Mouse (Mus musculus) ES-Bruce4 (cell line): ENCODE results near the gene Mrpl40. TPM values are rescaled to one million over a fixed set of nuclear protein-coding genes. Genes with fewer than 3 reads are reported as not detected.

Source experiments
- H3K27ac ChIP-seq: 2 replicates; pipeline ENCODE4 v1.5.1; 2012; ENCODE audit warnings: low read length, inconsistent platforms; ENCODE audit not compliant: insufficient read depth
- H3K27me3 ChIP-seq: 2 replicates; pipeline ENCODE4 v1.6.1; 2012; ENCODE audit warnings: mild to moderate bottlenecking, low read length, inconsistent platforms; ENCODE audit not compliant: control insufficient read depth, poor library complexity, insufficient read depth, severe bottlenecking
- H3K36me3 ChIP-seq: 2 replicates; pipeline ENCODE4 v1.6.1; 2012; ENCODE audit warnings: inconsistent platforms, mild to moderate bottlenecking, low read length, moderate library complexity; ENCODE audit not compliant: control insufficient read depth, poor library complexity, insufficient read depth, severe bottlenecking
- H3K4me1 ChIP-seq: one replicate; pipeline ENCODE4 v1.8.1; 2011; ENCODE audit warnings: low read length; ENCODE audit not compliant: control insufficient read depth, insufficient read depth
- H3K4me3 ChIP-seq: 2 replicates; pipeline ENCODE4 v1.5.1; 2011; ENCODE audit warnings: low read depth, mild to moderate bottlenecking, low read length
- H3K9ac ChIP-seq: 2 replicates; pipeline ENCODE4 v1.6.1; 2012; ENCODE audit warnings: low read depth, mild to moderate bottlenecking, inconsistent platforms; ENCODE audit not compliant: poor library complexity, severe bottlenecking
- H3K9me3 ChIP-seq: replicated peaks from 2 replicates; pipeline ENCODE4 v1.6.1; 2012; ENCODE audit warnings: mild to moderate bottlenecking, low read length, inconsistent platforms; ENCODE audit not compliant: control insufficient read depth, poor library complexity, insufficient read depth, severe bottlenecking
- CTCF ChIP-seq: IDR thresholded peaks from one replicate; pipeline ENCODE4 v1.8.1; 2011; ENCODE audit warnings: low read depth, low read length
- EP300 ChIP-seq: IDR thresholded peaks from 2 replicates; pipeline ENCODE4 v1.6.1; 2011; ENCODE audit warnings: low read depth, low read length; ENCODE audit not compliant: insufficient read depth
- POLR2A ChIP-seq: IDR thresholded peaks from one replicate; pipeline ENCODE4 v1.8.1; 2011; ENCODE audit warnings: low read length; ENCODE audit not compliant: insufficient read depth
- polyA plus RNA-seq: library from polyadenylated mRNA; stranded (reverse); fragments of >200 nt; gene quantifications from 2 replicates; pipeline ENCODE4 v1.2.4, GENCODE M21; 2011; ENCODE audit warnings: low read depth; ENCODE audit not compliant: missing spikeins, insufficient read depth, insufficient read length

Gene Mrpl40
- polyA plus RNA-seq, result 84.8 and 92.3 TPM in 2 replicates

DNA sequence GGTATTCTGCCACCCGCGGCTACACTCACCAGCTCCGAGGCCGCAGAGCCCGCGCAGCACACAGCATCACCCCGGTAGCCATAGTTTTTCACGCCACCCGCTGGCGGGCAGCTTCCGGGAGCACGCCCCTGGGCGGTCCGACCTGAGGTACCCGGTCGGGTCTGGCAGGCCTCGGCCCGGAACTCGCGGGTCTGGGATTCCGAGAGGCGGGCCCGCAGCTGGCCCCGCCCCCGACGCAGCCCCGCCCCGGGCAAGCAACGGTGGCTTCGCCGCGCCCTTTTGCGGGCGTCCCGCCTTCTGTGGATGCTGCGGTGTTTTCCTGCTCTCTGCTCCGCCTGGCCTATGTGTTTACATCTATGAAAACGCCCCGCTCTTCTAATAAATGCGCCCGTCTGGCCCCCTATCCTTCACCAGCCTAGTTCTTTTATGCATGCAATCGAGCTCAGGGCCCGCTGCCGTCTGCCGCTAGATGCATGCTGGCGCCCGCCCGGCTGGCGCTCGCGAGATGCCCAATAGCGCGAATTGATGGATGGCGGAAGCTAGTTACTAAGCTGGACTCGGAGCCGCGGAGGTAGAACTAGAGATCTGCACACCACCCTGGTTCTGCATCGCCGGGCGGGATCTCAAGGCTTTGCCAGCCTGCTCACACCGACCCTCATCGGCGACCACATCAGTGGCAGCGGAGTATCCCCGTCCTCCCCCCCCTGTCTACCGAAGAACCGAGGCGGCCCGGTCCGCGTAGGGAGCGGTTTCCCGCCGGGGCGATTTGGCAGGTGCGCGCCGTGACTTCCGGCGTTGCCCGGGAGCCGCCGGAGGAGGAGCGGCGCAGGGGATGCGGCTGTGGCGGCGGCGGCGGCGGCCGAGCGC, at the start of gene Mrpl40, which contains the start of gene Hira:
Mrpl40 (minus strand) TSS at position 421 of the 867 bp plus-strand sequence.
Hira (plus strand) TSS at position 596 of the 867 bp plus-strand sequence.
- TF ChIP-seq CTCF (no peak), POLR2A (peak; percentile 62), EP300 (0 out of 2 replicates have a peak, but pooled peaks have one; percentile 46)
- Histone ChIP-seq H3K36me3 (peaks cover 40% of the 10 kb centered on the region), H3K4me3 (peak within 1 kb of the TSS; percentile 99), H3K27me3 (no peaks in the 10 kb centered on the region), H3K9me3 (no peaks in the 10 kb centered on the region), H3K27ac (peak within 1 kb of the TSS; percentile 57), H3K4me1 (no peaks in the 10 kb centered on the region), H3K9ac (peak within 1 kb of the TSS; percentile 83)

DNA sequence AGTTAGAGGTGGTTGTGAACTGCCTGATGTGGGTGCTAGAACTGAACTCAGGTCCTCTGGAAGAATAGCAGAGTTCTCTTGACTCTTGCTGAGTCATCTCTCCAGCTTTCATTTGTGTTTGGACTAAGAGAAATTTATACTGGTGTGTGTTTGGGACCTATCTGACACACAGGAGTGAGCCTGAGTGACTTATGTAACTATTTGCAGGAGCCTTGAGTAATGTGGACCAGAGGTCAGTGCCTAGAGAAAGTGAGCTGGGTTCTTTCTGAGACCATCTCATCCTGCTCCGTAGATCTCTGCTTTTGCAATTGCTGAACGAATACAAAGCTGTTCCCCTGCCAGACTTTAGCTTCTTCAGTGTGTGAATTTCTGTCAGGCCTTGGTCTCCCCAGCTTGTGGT, 45.1 kb upstream of the Mrpl40 start:
- H3K9ac ChIP-seq, result no peak overlapping the region
- TF ChIP-seq POLR2A, result no peak
- no peak for TF ChIP-seq EP300
- TF ChIP-seq CTCF, result no peak
- H3K4me1 ChIP-seq, result no peaks in the 10 kb centered on the region
- H3K4me3 ChIP-seq, result no peak overlapping the region
- H3K27me3 ChIP-seq, result no peaks in the 10 kb centered on the region
- no peaks in the 10 kb centered on the region for H3K9me3 ChIP-seq
- H3K27ac ChIP-seq, result no peak overlapping the region
- peaks cover 83% of the 10 kb centered on the region for H3K36me3 ChIP-seq

DNA sequence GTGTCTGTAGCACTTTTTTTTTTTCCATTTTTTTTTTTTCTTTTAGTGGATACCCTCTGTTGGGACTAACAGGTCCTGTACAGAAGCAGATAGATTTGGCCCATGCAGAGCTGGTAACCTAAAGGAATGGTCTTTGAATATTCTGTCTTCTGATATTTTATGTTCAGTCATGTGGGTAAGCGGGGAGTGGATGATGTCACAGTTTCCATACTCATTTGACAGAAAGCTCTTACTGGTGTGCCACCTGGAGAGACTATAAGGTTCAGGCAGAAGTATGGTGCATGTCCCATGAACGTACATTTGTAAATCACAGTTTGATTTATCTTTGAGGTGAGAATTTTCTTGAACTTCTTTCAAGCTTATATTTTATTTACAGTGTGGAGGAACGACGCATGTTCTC, 39.4 kb upstream of the Mrpl40 start:
- Histone ChIP-seq H3K9me3 (no peaks in the 10 kb centered on the region), H3K27ac (no peak overlapping the region), H3K36me3 (peaks cover 59% of the 10 kb centered on the region), H3K4me1 (no peaks in the 10 kb centered on the region), H3K4me3 (no peak overlapping the region), H3K27me3 (no peaks in the 10 kb centered on the region), H3K9ac (no peak overlapping the region)
- no peak for TF ChIP-seq EP300
- TF ChIP-seq POLR2A, result no peak
- TF ChIP-seq CTCF, result no peak

DNA sequence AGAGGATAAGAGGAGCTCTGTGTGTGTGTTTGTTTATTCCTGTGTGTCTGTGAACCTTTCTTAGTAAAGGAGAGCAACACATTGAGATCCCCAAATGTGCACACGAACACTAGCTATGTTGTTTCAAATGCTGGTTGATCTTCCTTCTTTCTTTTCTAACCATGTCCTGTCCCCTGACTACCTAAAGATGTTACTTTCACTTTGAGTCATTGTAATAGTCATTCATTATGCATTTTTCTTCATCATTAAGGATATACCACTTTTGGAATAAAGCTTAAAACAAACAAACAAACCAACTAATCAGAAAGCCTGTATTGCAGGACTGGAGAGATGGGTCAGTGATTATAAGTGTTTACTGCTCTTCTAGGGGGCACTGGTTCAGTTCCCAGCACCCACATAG, 29.0 kb upstream of the Mrpl40 start:
- Histone ChIP-seq H3K27me3 (no peaks in the 10 kb centered on the region), H3K36me3 (peaks cover 36% of the 10 kb centered on the region), H3K27ac (no peak overlapping the region), H3K9ac (no peak overlapping the region), H3K4me1 (no peaks in the 10 kb centered on the region), H3K9me3 (no peaks in the 10 kb centered on the region), H3K4me3 (no peak overlapping the region)
- TF ChIP-seq CTCF, result no peak
- no peak for TF ChIP-seq EP300
- TF ChIP-seq POLR2A, result no peak

DNA sequence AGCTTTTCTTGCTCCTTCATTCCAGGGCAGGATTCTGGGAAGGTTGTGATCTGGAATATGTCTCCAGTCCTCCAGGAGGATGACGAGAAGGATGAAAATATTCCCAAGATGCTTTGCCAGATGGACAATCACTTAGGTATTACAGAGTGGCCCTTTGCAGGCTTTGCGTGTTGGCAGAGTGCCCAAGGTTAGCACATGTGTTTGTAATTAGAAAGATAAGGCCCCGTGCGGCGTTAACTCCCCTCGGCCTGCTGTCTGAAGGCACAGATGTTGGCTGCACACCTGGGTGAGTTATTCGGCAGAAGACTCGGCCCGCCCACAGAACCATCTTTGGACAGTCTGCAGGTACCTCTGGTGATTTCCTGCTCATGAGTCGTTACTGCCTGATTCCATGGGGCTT, 19.8 kb upstream of the Mrpl40 start:
- peaks cover 47% of the 10 kb centered on the region for H3K36me3 ChIP-seq
- no peak for TF ChIP-seq CTCF
- no peak for TF ChIP-seq POLR2A
- no peak for TF ChIP-seq EP300

DNA sequence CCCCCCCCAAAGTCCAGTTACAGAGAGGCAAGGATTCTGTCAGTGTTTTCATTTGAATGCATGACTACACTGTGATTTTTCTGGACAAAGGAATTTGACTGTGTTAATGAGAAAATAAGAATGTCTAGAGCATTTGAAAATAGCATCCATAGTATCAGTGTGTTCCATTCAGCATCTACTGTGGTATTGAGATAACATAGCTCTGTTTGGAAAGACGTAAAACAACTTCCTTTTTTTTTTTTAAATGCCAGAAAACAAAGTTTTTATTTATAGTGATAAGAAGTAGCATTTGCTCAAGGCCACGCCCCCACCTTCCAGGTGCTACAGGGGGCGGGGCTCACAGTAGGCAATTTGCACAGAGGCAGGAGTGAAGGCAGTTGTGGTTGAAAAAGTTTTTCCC, 18.6 kb upstream of the Mrpl40 start:
- Histone ChIP-seq H3K27ac (no peak overlapping the region), H3K9ac (no peak overlapping the region), H3K36me3 (peaks cover 37% of the 10 kb centered on the region), H3K9me3 (no peaks in the 10 kb centered on the region), H3K27me3 (no peaks in the 10 kb centered on the region), H3K4me1 (no peaks in the 10 kb centered on the region), H3K4me3 (no peak overlapping the region)
- TF ChIP-seq POLR2A (no peak), CTCF (no peak), EP300 (no peak)

More for the DNA sequence above, 19.8 kb upstream of the Mrpl40 start:
- H3K27ac ChIP-seq, result no peak overlapping the region
- H3K4me1 ChIP-seq, result no peaks in the 10 kb centered on the region
- H3K9me3 ChIP-seq, result no peaks in the 10 kb centered on the region
- no peak overlapping the region for H3K9ac ChIP-seq
- no peaks in the 10 kb centered on the region for H3K27me3 ChIP-seq
- no peak overlapping the region for H3K4me3 ChIP-seq
